Mouse (Mus musculus) forebrain, postnatal 0 days (tissue): Measurements from ENCODE around the gene Zbtb12. TPM values are rescaled to one million over a fixed set of nuclear protein-coding genes. Genes with fewer than 3 reads are reported as not detected.
"Not testable (repeated sequence)": the region's sequence is repeated elsewhere in the genome, so short reads cannot be mapped to it uniquely, and the experiment has no call there.

Source experiments
- ATAC-seq: fragments of 200-750 bp; cut with Nextera tagmentation; 2 replicates; pipeline ENCODE4 v1.8.0; 2017; ENCODE audit warnings: mild to moderate bottlenecking, moderate library complexity
- DNase-seq: peaks from one replicate; pipeline ENCODE4 v3.0.0-alpha.2; 2015
- H3K27ac ChIP-seq: fragments of 300-500 bp; sonication (generic); 2 replicates; pipeline ENCODE4 v1.5.1; 2014; ENCODE audit warnings: low read depth, mild to moderate bottlenecking, antibody characterized with exemption, low read length, moderate library complexity, mixed read lengths
- H3K27me3 ChIP-seq: fragments of 300-500 bp; sonication (generic); 2 replicates; pipeline ENCODE4 v1.6.1; 2014; ENCODE audit warnings: mild to moderate bottlenecking, low read length, mixed read lengths; ENCODE audit not compliant: insufficient read depth
- H3K36me3 ChIP-seq: fragments of 300-500 bp; sonication (generic); 2 replicates; pipeline ENCODE4 v1.6.1; 2014; ENCODE audit warnings: mild to moderate bottlenecking, moderate library complexity; ENCODE audit not compliant: insufficient read depth
- H3K4me1 ChIP-seq: fragments of 300-500 bp; sonication (generic); 2 replicates; pipeline ENCODE4 v1.6.1; 2014; ENCODE audit warnings: antibody characterized with exemption; ENCODE audit not compliant: insufficient read depth
- H3K4me2 ChIP-seq: fragments of 300-500 bp; sonication (generic); 2 replicates; pipeline ENCODE4 v1.6.1; 2014; ENCODE audit warnings: low read depth, mild to moderate bottlenecking, moderate library complexity
- H3K4me3 ChIP-seq: fragments of 300-500 bp; sonication (generic); 2 replicates; pipeline ENCODE4 v1.5.1; 2014; ENCODE audit warnings: low read depth, low read length, mixed read lengths
- H3K9ac ChIP-seq: fragments of 300-500 bp; sonication (generic); 2 replicates; pipeline ENCODE4 v1.6.1; 2014; ENCODE audit warnings: mild to moderate bottlenecking
- H3K9me3 ChIP-seq: fragments of 300-500 bp; sonication (generic); 2 replicates; pipeline ENCODE4 v1.6.1; 2016; ENCODE audit warnings: low read length
- CTCF ChIP-seq: sonication (generic); IDR thresholded peaks from 2 replicates; pipeline ENCODE4 v1.5.1; 2016; ENCODE audit warnings: antibody characterized with exemption, control low read depth, low read depth
- WGBS: fragments of 180-500 bp; shearing (Covaris S2); extraction: QIAGEN DNeasy Blood & Tissue Kit; methylation state at CpG from one replicate; pipeline ENCODE4 v1.1.7; 2014; 5-methylcytosine and 5-hydroxymethylcytosine counted together
- polyA plus RNA-seq: library from polyadenylated mRNA; unstranded; fragments of >200 nt; fragmentation: Nextera tagmentation; extraction: Ambion mirVana; gene quantifications from 2 replicates; pipeline ENCODE4 v1.2.1, GENCODE M21; 2015
- total RNA-seq: library from RNA; depleted of rRNA; stranded (reverse); fragments of >200 nt; gene quantifications from 2 replicates; pipeline ENCODE4 v1.2.3, GENCODE M21; 2014

Gene Zbtb12
- total and polyA plus RNA-seq, 2 experiments from 2014 or later = 7.7 to 32.6 TPM

DNA sequence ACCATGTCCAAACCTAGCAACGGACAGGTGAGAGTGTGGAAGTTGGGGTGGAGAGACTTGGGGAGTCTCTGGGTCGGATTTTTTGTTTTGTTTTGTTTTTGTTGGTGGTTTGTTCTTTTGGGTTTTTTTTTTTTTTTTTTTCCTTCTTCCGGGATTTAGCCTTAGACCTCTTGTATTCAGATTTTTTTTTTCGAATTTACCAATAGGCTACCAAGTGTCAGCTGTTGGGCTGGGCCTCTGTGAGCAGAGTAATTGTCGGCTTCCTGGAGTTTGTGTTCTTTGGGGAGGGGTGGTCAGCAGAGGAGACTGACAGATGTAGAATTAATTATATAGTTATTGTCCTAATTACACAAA, 20.6 kb downstream of the Zbtb12 start:
- Histone ChIP-seq H3K36me3 (peaks cover 37% of the 10 kb centered on the region), H3K4me2 (peak overlapping the region; percentile 89), H3K27me3 (no peaks in the 10 kb centered on the region), H3K4me3 (peak overlapping the region; percentile 95), H3K9me3 (no peaks in the 10 kb centered on the region), H3K27ac (no peak overlapping the region), H3K9ac (peak overlapping the region; percentile 83), H3K4me1 (peaks cover 10% of the 10 kb centered on the region; the same call in 1 of the 2 replicates)
- no peak for ATAC-seq
- no peak for TF ChIP-seq CTCF
- DNase-seq = no peak
- WGBS = 2% methylated on average over 5 of the region's 5 CpGs

DNA sequence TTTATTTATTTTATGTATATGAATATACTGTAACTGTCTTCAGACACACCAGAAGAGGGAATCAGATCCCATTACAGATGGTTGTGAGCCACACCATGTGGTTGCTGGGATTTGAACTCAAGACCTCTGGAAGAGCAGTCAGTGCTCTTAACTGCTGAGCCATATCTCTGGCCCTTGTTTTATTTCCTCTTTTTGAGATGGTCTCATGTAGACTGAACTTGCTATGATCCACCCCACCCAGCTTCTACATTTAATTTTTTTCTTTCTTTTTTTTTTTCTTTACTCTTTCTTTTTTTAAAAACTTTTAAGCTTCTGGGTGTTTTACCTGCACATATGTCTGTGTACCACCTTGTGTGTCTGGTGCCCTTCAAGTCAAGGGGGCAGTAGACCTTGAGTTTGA, 21.5 kb downstream of the Zbtb12 start:
- not testable (repeated sequence) for DNase-seq, H3K27me3 ChIP-seq, H3K27ac ChIP-seq, H3K4me1 ChIP-seq, H3K4me3 ChIP-seq, ATAC-seq, H3K9ac ChIP-seq, H3K4me2 ChIP-seq, H3K9me3 ChIP-seq
- H3K36me3 ChIP-seq = peaks cover 47% of the 10 kb centered on the region

DNA sequence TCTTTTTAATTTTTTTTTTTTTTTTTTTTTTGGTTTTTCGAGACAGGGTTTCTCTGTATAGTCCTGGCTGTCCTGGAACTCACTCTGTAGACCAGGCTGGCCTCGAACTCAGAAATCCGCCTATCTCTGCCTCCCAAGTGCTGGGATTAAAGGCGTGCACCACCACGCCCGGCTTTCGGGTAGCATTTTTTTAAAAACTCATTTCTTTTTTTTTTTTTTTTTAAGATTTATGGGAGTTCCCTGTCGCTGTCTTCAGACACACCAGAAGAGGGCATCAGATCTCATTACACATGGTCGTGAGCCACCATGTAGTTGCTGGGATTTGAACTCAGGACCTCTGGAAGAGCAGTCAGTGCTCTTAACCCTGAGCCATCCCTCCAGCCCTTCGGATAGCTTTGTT, 22.7 kb downstream of the Zbtb12 start:
- not testable (repeated sequence) for H3K27ac ChIP-seq, H3K4me1 ChIP-seq, ATAC-seq, H3K9me3 ChIP-seq, H3K4me2 ChIP-seq, H3K9ac ChIP-seq, DNase-seq, H3K4me3 ChIP-seq, H3K27me3 ChIP-seq
- WGBS = 95% methylated on average over 9 of the region's 10 CpGs
- H3K36me3 ChIP-seq = peaks cover 53% of the 10 kb centered on the region

DNA sequence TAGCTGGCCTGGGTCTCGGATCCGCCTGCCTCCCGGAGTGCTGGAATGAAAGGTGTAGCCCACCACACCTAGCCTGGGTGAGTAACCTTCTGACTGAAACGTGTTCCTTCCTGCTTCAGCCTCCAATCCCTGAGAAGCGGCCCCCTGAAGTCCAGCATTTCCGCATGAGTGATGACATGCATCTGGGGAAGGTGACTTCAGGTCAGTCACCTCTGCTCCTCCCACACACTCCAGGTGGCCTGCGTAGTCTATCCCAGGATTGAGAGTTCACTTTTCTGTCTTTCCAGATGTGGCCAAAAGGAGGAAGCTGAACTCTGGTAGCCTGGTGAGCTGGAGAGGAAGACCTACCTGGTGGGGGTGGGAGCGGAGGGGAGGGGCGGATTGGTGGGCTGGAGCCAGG, 23.6 kb downstream of the Zbtb12 start:
- DNase-seq (no peak), ATAC-seq (no peak)
- H3K27me3 ChIP-seq = no peaks in the 10 kb centered on the region
- no peak for TF ChIP-seq CTCF
- H3K4me2 ChIP-seq = no peak overlapping the region
- no peak overlapping the region for H3K9ac ChIP-seq
- peaks cover 62% of the 10 kb centered on the region for H3K36me3 ChIP-seq
- H3K4me3 ChIP-seq = no peak overlapping the region
- 90% methylated on average over 9 of the region's 9 CpGs for WGBS
- no peak overlapping the region for H3K27ac ChIP-seq
- peaks cover 5% of the 10 kb centered on the region; the same call in 1 of the 2 replicates for H3K4me1 ChIP-seq
- H3K9me3 ChIP-seq = no peaks in the 10 kb centered on the region

DNA sequence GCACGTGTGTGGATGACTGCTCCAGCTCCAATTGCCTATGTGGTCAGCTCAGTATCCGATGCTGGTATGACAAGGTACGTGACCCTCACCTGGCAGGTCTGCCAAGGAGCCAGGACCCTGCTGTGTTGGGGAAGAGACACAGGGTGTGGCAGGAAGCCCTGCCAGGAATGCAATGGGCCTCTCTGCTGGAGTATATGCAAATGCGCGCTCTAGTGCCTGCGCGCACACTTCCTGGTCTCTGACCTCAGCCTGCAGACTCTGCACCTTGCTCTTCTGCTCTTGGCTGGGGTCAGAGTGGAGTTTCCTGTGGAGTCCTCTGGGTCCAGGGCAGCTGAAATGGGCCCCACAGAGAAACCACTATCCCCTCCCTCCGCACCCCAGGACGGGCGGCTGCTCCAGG, 31.7 kb downstream of the Zbtb12 start:
- H3K4me1 ChIP-seq = no peaks in the 10 kb centered on the region
- no peak for DNase-seq
- WGBS = 92% methylated on average over 10 of the region's 10 CpGs
- H3K27ac ChIP-seq = no peak overlapping the region
- H3K9ac ChIP-seq = no peak overlapping the region
- H3K9me3 ChIP-seq = no peaks in the 10 kb centered on the region
- no peaks in the 10 kb centered on the region for H3K27me3 ChIP-seq
- TF ChIP-seq CTCF = no peak
- H3K4me3 ChIP-seq = no peak overlapping the region
- ATAC-seq = no peak
- peaks cover 78% of the 10 kb centered on the region for H3K36me3 ChIP-seq
- no peak overlapping the region for H3K4me2 ChIP-seq

DNA sequence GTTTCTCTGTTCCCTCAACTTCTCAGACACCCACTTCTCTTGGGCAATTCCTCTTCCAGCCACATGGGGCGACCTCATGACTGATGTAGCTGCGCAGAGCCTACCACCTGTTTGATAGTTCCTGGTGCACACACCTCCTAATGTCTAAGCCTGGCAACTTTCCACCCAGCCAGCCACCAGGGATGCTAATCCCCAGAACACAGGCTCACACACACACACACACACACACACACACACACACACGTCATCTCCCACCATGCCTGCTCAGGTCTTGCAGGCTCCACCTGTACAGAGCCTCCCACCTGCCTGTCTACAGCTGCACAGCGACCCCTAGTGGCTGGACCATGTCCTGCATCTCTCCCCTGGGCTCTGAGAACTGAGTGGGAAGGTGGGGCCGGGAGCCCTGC, 32.7 kb downstream of the Zbtb12 start:
- ATAC-seq (peak; percentile 74), DNase-seq (peak; percentile 75)
- Histone ChIP-seq H3K27ac (no peak overlapping the region), H3K4me3 (no peak overlapping the region), H3K4me1 (no peaks in the 10 kb centered on the region), H3K4me2 (no peak overlapping the region), H3K36me3 (peaks cover 69% of the 10 kb centered on the region), H3K9me3 (no peaks in the 10 kb centered on the region), H3K9ac (no peak overlapping the region), H3K27me3 (no peaks in the 10 kb centered on the region)
- peak; percentile 87 for TF ChIP-seq CTCF
- WGBS = 44% methylated on average over 5 of the region's 5 CpGs

DNA sequence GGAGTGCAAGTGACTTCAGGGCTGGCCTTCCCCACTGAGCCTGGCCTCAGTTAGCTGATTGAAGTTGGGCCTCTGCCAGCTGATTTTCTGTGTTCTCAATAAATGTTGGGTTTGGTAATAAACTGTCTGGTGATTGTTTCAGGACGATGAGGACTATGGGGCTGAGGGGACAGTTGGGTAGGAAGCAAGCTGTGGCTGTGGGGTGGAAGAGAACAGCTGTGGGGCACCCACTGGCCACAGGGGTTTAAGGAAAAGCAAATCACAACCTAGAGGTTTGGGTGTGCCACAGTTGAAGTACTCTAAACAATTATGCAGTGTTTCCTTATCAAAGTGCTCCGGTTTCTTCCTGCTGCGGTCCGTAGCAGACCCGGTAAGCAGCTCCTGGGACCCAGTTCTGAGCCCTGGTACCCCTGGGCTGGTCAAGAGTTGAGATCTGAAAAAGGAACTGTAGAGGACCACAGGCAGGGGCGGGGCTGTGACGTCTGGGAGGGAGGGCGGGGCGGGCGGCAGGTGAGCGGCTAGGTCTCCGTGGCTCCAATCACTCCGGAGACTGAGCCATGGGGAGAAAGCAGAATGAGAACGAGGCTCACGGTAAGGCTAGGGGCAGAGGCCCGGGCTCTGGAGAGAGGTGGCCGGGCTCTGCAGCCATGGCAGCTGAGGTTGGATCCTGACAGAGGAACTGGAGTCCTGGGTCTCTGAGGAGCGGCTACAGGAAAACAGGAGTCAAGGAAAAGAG, 34.8 kb downstream of the Zbtb12 start, which contains the start of gene Slc44a4:
TSS of gene Slc44a4 (plus strand) at position 537 of the 736 bp plus-strand sequence.
- Histone ChIP-seq H3K4me1 (no peaks in the 10 kb centered on the region), H3K4me2 (no peak within 1 kb of the TSS), H3K27ac (no peak within 1 kb of the TSS), H3K9ac (no peak within 1 kb of the TSS), H3K4me3 (no peak within 1 kb of the TSS), H3K9me3 (no peaks in the 10 kb centered on the region), H3K36me3 (peaks cover 47% of the 10 kb centered on the region), H3K27me3 (no peaks in the 10 kb centered on the region)
- no peak for TF ChIP-seq CTCF
- WGBS = 33% methylated on average over 18 of the region's 18 CpGs
- no peak for DNase-seq
- no peak for ATAC-seq
